Mouse (Mus musculus): ENCODE measurements at regions not wholly inside any gene's neighbourhood (a gene's known extent, or its start where the extent isn't known, plus 50 kb on each side); places are given as distances from the start of the nearest gene placed in this dataset.

GRCm38 (mm10) chrX:94788331-94788920 lies 64.1 kb downstream of the Zxdb start:
- TF ChIP-seq CTCF (IDR thresholded peaks at IDR 0.05; ENCODE audit: extremely low read depth, insufficient read length, insufficient replicate concordance, low read depth, low read length): no peak
- TF ChIP-seq POLR2A (IDR thresholded peaks at IDR 0.05; ENCODE audit: low read depth, low read length): no peak

Measured in small intestine, adult 2 months (tissue).